Mouse (Mus musculus) C2C12 (cell line): Measurements from ENCODE around the gene Elovl1. TPM values are rescaled to one million over a fixed set of nuclear protein-coding genes. Genes with fewer than 3 reads are reported as not detected.

Experiments
- H3K27me3 ChIP-seq: one replicate; pipeline ENCODE4 v1.6.1; 2011; ENCODE audit not compliant: control insufficient read depth, insufficient read depth, insufficient read length
- H3K36me3 ChIP-seq: one replicate; pipeline ENCODE4 v1.6.1; 2011; ENCODE audit not compliant: control insufficient read depth, insufficient read depth
- H3K4me3 ChIP-seq: one replicate; pipeline ENCODE4 v1.5.1; 2011; ENCODE audit warnings: mild to moderate bottlenecking, control low read depth; ENCODE audit not compliant: poor library complexity, insufficient read depth, severe bottlenecking
- H3K79me2 ChIP-seq: one replicate; pipeline ENCODE4 v1.6.1; 2011; ENCODE audit not compliant: control insufficient read depth, insufficient read depth
- H3K79me3 ChIP-seq: one replicate; pipeline ENCODE4 v1.6.1; 2011; ENCODE audit warnings: low read depth, control low read depth
- H3ac ChIP-seq: one replicate; pipeline ENCODE3; 2011; ENCODE audit warnings: low read depth; ENCODE audit not compliant: control insufficient read depth, insufficient read length
- CEBPB ChIP-seq: IDR thresholded peaks from one replicate; pipeline ENCODE4 v1.6.1; 2011; ENCODE audit warnings: low read depth, mild to moderate bottlenecking, control low read depth, moderate library complexity
- CTCF ChIP-seq: IDR thresholded peaks from one replicate; pipeline ENCODE4 v1.5.1; 2011; ENCODE audit not compliant: control insufficient read depth, insufficient read depth, insufficient read length
- FOSL1 ChIP-seq: IDR thresholded peaks from one replicate; pipeline ENCODE4 v1.8.0; 2011; ENCODE audit warnings: mild to moderate bottlenecking, low read length; ENCODE audit not compliant: poor library complexity, insufficient read depth, severe bottlenecking
- MAX ChIP-seq: IDR thresholded peaks from one replicate; pipeline ENCODE4 v1.6.1; 2011; ENCODE audit warnings: mild to moderate bottlenecking, control low read depth
- MYOD1 ChIP-seq: IDR thresholded peaks from one replicate; pipeline ENCODE4 v1.6.1; 2011; ENCODE audit warnings: low read depth; ENCODE audit not compliant: control insufficient read depth, insufficient read length
- MYOG ChIP-seq: IDR thresholded peaks from one replicate; pipeline ENCODE4 v1.6.1; 2011; ENCODE audit not compliant: control insufficient read depth, insufficient read length; ENCODE audit errors: extremely low read depth
- USF1 ChIP-seq: IDR thresholded peaks from one replicate; pipeline ENCODE4 v1.6.1; 2011; ENCODE audit warnings: low read depth, mild to moderate bottlenecking, control low read depth, moderate library complexity
- polyA plus RNA-seq: library from polyadenylated mRNA; unstranded; fragments of >200 nt; fragmentation: generic; extraction: Trizol; gene quantifications from one replicate; pipeline ENCODE4 v1.2.1, GENCODE M21; 2012; ENCODE audit warnings: missing spikeins

Gene Elovl1
- polyA plus RNA-seq, 1 experiment = 92.3 TPM

DNA sequence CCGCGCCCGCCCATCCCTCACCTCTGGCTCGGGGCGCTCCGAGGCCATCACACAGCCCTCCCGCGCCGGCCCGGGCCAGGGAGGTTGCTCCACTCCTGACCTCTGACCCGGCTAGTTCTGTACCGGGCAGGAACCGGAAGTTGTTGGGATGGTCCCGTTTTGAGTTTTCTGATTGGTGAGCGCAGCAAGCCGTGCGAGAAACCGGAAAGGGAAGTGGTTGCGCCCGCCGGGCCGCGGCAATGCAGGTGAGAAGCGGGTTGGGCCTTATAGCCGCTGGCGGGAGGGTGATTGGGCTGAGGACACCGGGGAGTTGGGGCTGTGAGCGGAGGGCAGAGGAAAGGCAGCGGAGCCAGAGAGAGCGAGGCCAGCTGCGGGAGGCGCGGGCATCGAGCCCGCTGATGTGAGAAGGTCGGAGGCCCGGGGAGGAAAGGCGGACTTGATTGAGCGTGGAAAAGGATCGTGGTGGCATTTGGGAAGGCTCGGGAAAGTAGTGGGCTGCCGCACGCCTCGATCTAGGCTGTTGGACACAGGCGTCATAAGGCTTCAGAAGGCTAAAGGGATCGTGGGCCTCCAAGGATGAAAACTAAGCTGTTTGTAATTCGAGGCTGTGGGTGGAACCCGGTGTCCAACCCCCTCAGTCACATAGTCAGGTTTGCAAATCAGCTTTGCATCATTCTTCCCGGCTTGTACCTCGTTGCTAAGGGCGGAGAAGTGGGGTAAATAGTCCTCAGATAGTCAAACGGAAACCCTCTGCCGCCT, 18.6 kb upstream of the Elovl1 start, which contains the start of the genes Szt2 and Med8:
Gene Szt2, minus strand, starts transcription at position 132 of the 759 bp plus-strand sequence.
Gene Med8, plus strand, starts transcription at position 196 of the 759 bp plus-strand sequence.
- peaks cover 33% of the 10 kb centered on the region for H3K36me3 ChIP-seq
- H3K79me2 ChIP-seq = peaks cover 54% of the 10 kb centered on the region
- peaks cover 29% of the 10 kb centered on the region for H3K79me3 ChIP-seq
- no peak for TF ChIP-seq MYOG
- TF ChIP-seq CEBPB = no peak
- no peak for TF ChIP-seq MYOD1
- TF ChIP-seq CTCF = no peak
- TF ChIP-seq MAX = no peak
- no peak for TF ChIP-seq USF1
- no peak for TF ChIP-seq FOSL1
- H3ac ChIP-seq = peak within 1 kb of the TSS; percentile 90
- no peaks in the 10 kb centered on the region for H3K27me3 ChIP-seq
- H3K4me3 ChIP-seq = peak within 1 kb of the TSS; percentile 81

DNA sequence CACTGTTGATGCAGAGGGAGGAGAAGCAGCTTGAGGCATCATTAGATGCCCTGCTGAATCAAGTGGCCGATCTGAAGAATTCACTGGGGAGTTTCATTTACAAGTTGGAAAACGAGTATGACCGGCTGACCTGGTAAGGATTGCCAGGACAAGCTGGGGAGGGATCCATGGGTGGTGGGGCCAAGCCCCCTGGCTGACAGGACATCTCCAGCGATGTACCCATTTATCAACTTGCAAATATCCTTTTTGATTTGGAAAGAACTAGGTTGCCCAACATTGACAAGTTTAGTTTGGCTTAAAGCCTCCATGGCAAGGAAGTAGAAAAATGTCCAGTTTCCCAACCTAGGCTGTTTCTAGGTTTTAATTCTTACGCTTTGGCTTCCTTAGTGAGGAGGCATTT, 17.0 kb upstream of the Elovl1 start:
- TF ChIP-seq MYOD1 = no peak
- TF ChIP-seq CEBPB = no peak
- TF ChIP-seq USF1 = no peak
- TF ChIP-seq CTCF = no peak
- no peak for TF ChIP-seq MYOG
- TF ChIP-seq MAX = no peak
- no peak for TF ChIP-seq FOSL1
- H3K27me3 ChIP-seq = no peaks in the 10 kb centered on the region
- peaks cover 49% of the 10 kb centered on the region for H3K36me3 ChIP-seq
- H3K79me3 ChIP-seq = peaks cover 27% of the 10 kb centered on the region
- peaks cover 54% of the 10 kb centered on the region for H3K79me2 ChIP-seq
- no peak overlapping the region for H3ac ChIP-seq
- no peak overlapping the region for H3K4me3 ChIP-seq

DNA sequence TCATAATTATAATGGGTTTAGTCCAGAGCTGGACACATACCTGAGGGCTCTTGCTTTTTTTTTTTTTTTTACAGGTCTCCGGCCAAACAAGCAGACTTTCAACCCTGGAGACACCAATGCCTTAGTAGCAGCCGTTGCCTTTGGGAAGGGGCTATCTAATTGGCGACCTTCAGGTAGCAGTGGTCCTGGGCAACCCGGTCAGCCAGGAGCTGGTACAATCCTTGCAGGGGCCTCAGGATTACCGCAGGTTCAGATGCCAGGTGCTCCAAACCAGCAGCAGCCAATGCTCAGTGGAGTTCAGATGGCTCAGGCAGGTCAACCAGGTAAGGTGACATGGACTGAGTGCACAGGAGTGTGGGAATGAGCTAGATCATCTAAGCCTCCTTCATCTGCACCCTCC, 14.3 kb upstream of the Elovl1 start:
- Histone ChIP-seq H3K4me3 (no peak overlapping the region), H3K79me2 (peaks cover 32% of the 10 kb centered on the region), H3K27me3 (no peaks in the 10 kb centered on the region), H3K79me3 (peaks cover 15% of the 10 kb centered on the region), H3K36me3 (peaks cover 60% of the 10 kb centered on the region), H3ac (no peak overlapping the region)
- no peak for TF ChIP-seq CTCF
- no peak for TF ChIP-seq USF1
- TF ChIP-seq MYOG = no peak
- TF ChIP-seq FOSL1 = no peak
- TF ChIP-seq CEBPB = no peak
- TF ChIP-seq MAX = no peak
- TF ChIP-seq MYOD1 = no peak

DNA sequence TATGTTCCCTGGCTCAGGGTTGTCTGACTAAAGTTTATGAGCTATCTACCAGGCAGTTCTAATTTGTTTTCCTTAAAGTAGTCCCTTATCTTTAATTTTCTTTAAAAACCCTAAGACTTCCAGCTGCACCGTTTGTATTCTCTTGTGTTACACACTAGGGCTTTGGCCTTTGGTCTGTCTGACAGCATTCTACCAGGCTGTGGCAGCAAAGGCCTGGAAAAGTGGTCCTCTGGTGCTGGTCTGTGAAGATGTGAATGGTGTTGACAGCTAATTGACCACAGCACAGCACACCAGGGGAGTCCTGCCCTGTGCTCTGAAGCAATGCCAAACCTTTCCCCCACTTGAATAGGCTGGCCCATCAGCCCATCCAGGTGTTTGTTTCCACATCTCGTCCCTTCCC, 12.1 kb upstream of the Elovl1 start:
- Histone ChIP-seq H3K4me3 (no peak overlapping the region), H3ac (no peak overlapping the region), H3K36me3 (peaks cover 69% of the 10 kb centered on the region), H3K79me2 (peaks cover 10% of the 10 kb centered on the region), H3K27me3 (no peaks in the 10 kb centered on the region), H3K79me3 (peaks cover under 1% of the 10 kb centered on the region)
- TF ChIP-seq FOSL1 = no peak
- no peak for TF ChIP-seq CEBPB
- TF ChIP-seq CTCF = no peak
- TF ChIP-seq MAX = no peak

DNA sequence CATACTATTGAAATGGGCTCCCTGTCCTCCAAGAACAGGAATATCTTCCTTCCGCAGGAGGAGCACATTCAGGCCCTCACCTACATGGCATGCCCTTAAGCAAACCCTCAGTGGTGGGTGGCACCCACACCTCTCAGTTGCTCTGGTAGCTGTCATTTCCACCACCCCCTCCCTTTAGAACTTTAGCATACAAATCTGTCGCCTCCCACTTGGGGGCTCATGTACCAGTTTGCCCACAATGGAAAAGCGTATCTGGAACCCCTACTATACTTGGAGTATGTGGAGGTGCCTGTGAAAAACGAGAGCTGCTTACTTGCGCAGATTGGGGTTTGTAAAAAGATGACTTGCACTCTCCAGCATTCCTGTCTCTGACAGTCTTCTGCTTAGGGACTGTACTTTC, 11.6 kb upstream of the Elovl1 start:
- H3K4me3 ChIP-seq = no peak overlapping the region
- H3K36me3 ChIP-seq = peaks cover 65% of the 10 kb centered on the region
- peaks cover 4% of the 10 kb centered on the region for H3K79me2 ChIP-seq
- TF ChIP-seq MYOD1 = no peak
- TF ChIP-seq FOSL1 = no peak
- no peak for TF ChIP-seq MYOG
- no peak for TF ChIP-seq CTCF
- no peak for TF ChIP-seq CEBPB
- no peak for TF ChIP-seq USF1
- TF ChIP-seq MAX = no peak
- no peaks in the 10 kb centered on the region for H3K79me3 ChIP-seq
- no peaks in the 10 kb centered on the region for H3K27me3 ChIP-seq
- no peak overlapping the region for H3ac ChIP-seq
